20 mouse cellular contexts compared by ENCODE assay signal in genomic region chr14:35139824-35140223, GRCm38 (mm10).
DNase-seq lines count a peak whose midpoint lies in the region; ATAC-seq and TF ChIP-seq lines count a peak whose summit lies in the region.
"Had no signal": no experiment of that assay in that cellular context is flagged by ENCODE, and none has a peak within 500 bp of the region (broad histone marks: within the 10 kb centered on the region; RNA-seq: fewer than 3 reads in every experiment).

No protein-coding gene starts in this region.

- no peak overlapping the region for H3K4me3 ChIP-seq in forebrain, embryonic 13.5 days
- no peak overlapping the region for H3K4me3 ChIP-seq in forebrain, embryonic 12.5 days (replicated peaks)
- no peak overlapping the region for H3K4me3 ChIP-seq in midbrain, postnatal 0 days (ENCODE audit: low read depth, low read length)
- no peak overlapping the region for H3K4me3 ChIP-seq in midbrain, embryonic 11.5 days (ENCODE audit: low read depth, low read length)
- no peak overlapping the region for H3K4me3 ChIP-seq in forebrain, embryonic 14.5 days (ENCODE audit: low read depth, low read length)
- H3K4me3 ChIP-seq in heart, embryonic 12.5 days, result no peak overlapping the region
- H3K4me3 ChIP-seq: embryonic facial prominence, embryonic 10.5 days; midbrain, embryonic 10.5 days; neural tube, embryonic 15.5 days had no signal

- H3K27ac ChIP-seq in forebrain, embryonic 13.5 days, result no peak overlapping the region
- no peak overlapping the region for H3K27ac ChIP-seq in forebrain, embryonic 12.5 days
- no peak overlapping the region for H3K27ac ChIP-seq in midbrain, postnatal 0 days (ENCODE audit: low read depth, low read length)
- H3K27ac ChIP-seq in midbrain, embryonic 11.5 days (ENCODE audit: low read depth, low read length), result no peak overlapping the region
- H3K27ac ChIP-seq in forebrain, embryonic 14.5 days (ENCODE audit: low read depth, low read length), result no peak overlapping the region
- H3K27ac ChIP-seq in heart, embryonic 12.5 days (ENCODE audit: poor library complexity, severe bottlenecking), result no peak overlapping the region
- H3K27ac ChIP-seq: embryonic facial prominence, embryonic 10.5 days; midbrain, embryonic 10.5 days; neural tube, embryonic 15.5 days had no signal

- no peaks in the 10 kb centered on the region for H3K27me3 ChIP-seq in forebrain, embryonic 13.5 days
- H3K27me3 ChIP-seq in forebrain, embryonic 12.5 days, result no peaks in the 10 kb centered on the region
- H3K27me3 ChIP-seq in midbrain, postnatal 0 days (ENCODE audit: insufficient read depth, low read length), result no peaks in the 10 kb centered on the region
- no peaks in the 10 kb centered on the region for H3K27me3 ChIP-seq in midbrain, embryonic 11.5 days (ENCODE audit: control insufficient read depth, insufficient read depth, low read length)
- H3K27me3 ChIP-seq in forebrain, embryonic 14.5 days (replicated peaks; ENCODE audit: control insufficient read depth, insufficient read depth, low read length), result no peaks in the 10 kb centered on the region
- no peaks in the 10 kb centered on the region for H3K27me3 ChIP-seq in heart, embryonic 12.5 days (replicated peaks)
- H3K27me3 ChIP-seq: neural tube, embryonic 15.5 days had no signal

- H3K36me3 ChIP-seq in forebrain, embryonic 13.5 days (ENCODE audit: poor library complexity, severe bottlenecking), result no peaks in the 10 kb centered on the region
- H3K36me3 ChIP-seq in forebrain, embryonic 12.5 days (replicated peaks), result no peaks in the 10 kb centered on the region
- no peaks in the 10 kb centered on the region for H3K36me3 ChIP-seq in midbrain, postnatal 0 days (ENCODE audit: insufficient read depth, low read length)
- no peaks in the 10 kb centered on the region for H3K36me3 ChIP-seq in midbrain, embryonic 11.5 days (ENCODE audit: control insufficient read depth, insufficient read depth, low read length)
- no peaks in the 10 kb centered on the region for H3K36me3 ChIP-seq in forebrain, embryonic 14.5 days (ENCODE audit: control insufficient read depth, insufficient read depth, low read length)
- H3K36me3 ChIP-seq in heart, embryonic 12.5 days, result no peaks in the 10 kb centered on the region
- H3K36me3 ChIP-seq: embryonic facial prominence, embryonic 10.5 days; midbrain, embryonic 10.5 days; neural tube, embryonic 15.5 days had no signal

- H3K9ac ChIP-seq in forebrain, embryonic 13.5 days, result no peak overlapping the region
- H3K9ac ChIP-seq in forebrain, embryonic 12.5 days, result no peak overlapping the region
- no peak overlapping the region for H3K9ac ChIP-seq in midbrain, postnatal 0 days (replicated peaks; ENCODE audit: low read length, poor library complexity, severe bottlenecking)
- H3K9ac ChIP-seq in midbrain, embryonic 11.5 days (ENCODE audit: low read length), result no peak overlapping the region
- no peak overlapping the region for H3K9ac ChIP-seq in forebrain, embryonic 14.5 days (ENCODE audit: low read length)
- no peak overlapping the region for H3K9ac ChIP-seq in heart, embryonic 12.5 days
- H3K9ac ChIP-seq: neural tube, embryonic 15.5 days had no signal

- 71% methylated on average over 7 of the region's 7 CpGs for WGBS in forebrain, embryonic 13.5 days
- 75% methylated on average over 7 of the region's 7 CpGs for WGBS in forebrain, embryonic 12.5 days
- 79% methylated on average over 7 of the region's 7 CpGs for WGBS in midbrain, postnatal 0 days
- WGBS in midbrain, embryonic 11.5 days, result 82% methylated on average over 7 of the region's 7 CpGs
- WGBS in forebrain, embryonic 14.5 days, result 68% methylated on average over 7 of the region's 7 CpGs
- 71% methylated on average over 7 of the region's 7 CpGs for WGBS in heart, embryonic 12.5 days

- H3K4me2 ChIP-seq in forebrain, embryonic 13.5 days, result no peak overlapping the region
- H3K4me2 ChIP-seq in forebrain, embryonic 12.5 days, result no peak overlapping the region
- H3K4me2 ChIP-seq in midbrain, postnatal 0 days (ENCODE audit: low read depth, low read length, poor library complexity, severe bottlenecking), result no peak overlapping the region
- no peak overlapping the region for H3K4me2 ChIP-seq in midbrain, embryonic 11.5 days
- H3K4me2 ChIP-seq in forebrain, embryonic 14.5 days (ENCODE audit: low read length), result no peak overlapping the region
- no peak overlapping the region for H3K4me2 ChIP-seq in heart, embryonic 12.5 days
- H3K4me2 ChIP-seq: heart, embryonic 11.5 days; neural tube, embryonic 15.5 days had no signal

- peak; percentile 58 for DNase-seq in midbrain, postnatal 0 days (ENCODE audit: low spot score)
- DNase-seq in midbrain, embryonic 11.5 days (ENCODE audit: low spot score, missing footprints), result no peak
- peak; percentile 43 for DNase-seq in forebrain, embryonic 14.5 days (ENCODE audit: low spot score)
- DNase-seq in layer of hippocampus, postnatal 25 days (ENCODE audit: extremely low spot score in 1 of 2, low spot score in 1 of 2), result no peak
- DNase-seq: adrenal gland, adult 2 months; gastrocnemius, postnatal 14 days; heart, postnatal 10 days; kidney, adult 2 months; kidney, postnatal 10 days; right cerebral cortex, adult 18-20 months; right cerebral cortex, postnatal 4 days; thymus, postnatal 14 days had no signal

- TF ChIP-seq CTCF in midbrain, postnatal 0 days (IDR thresholded peaks at IDR 0.05), result no peak

- H3K9me3 ChIP-seq in forebrain, embryonic 13.5 days (replicated peaks), result no peaks in the 10 kb centered on the region
- H3K9me3 ChIP-seq in forebrain, embryonic 12.5 days, result no peaks in the 10 kb centered on the region
- H3K9me3 ChIP-seq in midbrain, postnatal 0 days (ENCODE audit: low read length), result no peaks in the 10 kb centered on the region
- no peaks in the 10 kb centered on the region for H3K9me3 ChIP-seq in midbrain, embryonic 11.5 days (ENCODE audit: control insufficient read depth, low read length)
- H3K9me3 ChIP-seq in forebrain, embryonic 14.5 days (replicated peaks; ENCODE audit: control insufficient read depth, low read length), result no peaks in the 10 kb centered on the region
- no peaks in the 10 kb centered on the region for H3K9me3 ChIP-seq in heart, embryonic 12.5 days (replicated peaks)
- H3K9me3 ChIP-seq: embryonic facial prominence, embryonic 10.5 days; midbrain, embryonic 10.5 days; neural tube, embryonic 15.5 days had no signal

- ATAC-seq in forebrain, embryonic 13.5 days, result peak; percentile 66; the same call in 1 of the 2 replicates
- no peak for ATAC-seq in forebrain, embryonic 12.5 days (ENCODE audit: low FRiP score)
- 0 out of 2 replicates have a peak, but pooled peaks have one; percentile 26 for ATAC-seq in midbrain, postnatal 0 days (ENCODE audit: low FRiP score)
- ATAC-seq in midbrain, embryonic 11.5 days (ENCODE audit: low FRiP score), result no peak
- ATAC-seq in forebrain, embryonic 14.5 days, result peak; percentile 76; the same call in 1 of the 2 replicates
- no peak for ATAC-seq in heart, embryonic 12.5 days (ENCODE audit: insufficient number of reproducible peaks, low FRiP score)
- ATAC-seq: inflammation-experienced regulatory T-cells, adult 6 months had no signal

- 0 out of 2 replicates have a peak, but pooled peaks cover 4% of the 10 kb centered on the region for H3K4me1 ChIP-seq in forebrain, embryonic 13.5 days
- H3K4me1 ChIP-seq in forebrain, embryonic 12.5 days, result no peaks in the 10 kb centered on the region
- 0 out of 2 replicates have a peak, but pooled peaks cover 4% of the 10 kb centered on the region for H3K4me1 ChIP-seq in midbrain, postnatal 0 days (ENCODE audit: insufficient read depth, low read length)
- H3K4me1 ChIP-seq in midbrain, embryonic 11.5 days (ENCODE audit: control insufficient read depth, insufficient read depth, low read length), result no peaks in the 10 kb centered on the region
- H3K4me1 ChIP-seq in forebrain, embryonic 14.5 days (ENCODE audit: control insufficient read depth, insufficient read depth, low read length), result no peaks in the 10 kb centered on the region
- H3K4me1 ChIP-seq in heart, embryonic 12.5 days (replicated peaks), result no peaks in the 10 kb centered on the region
- H3K4me1 ChIP-seq: embryonic facial prominence, embryonic 10.5 days had no signal

Comparison
In these comparisons a context has a peak if more than half of its experiments do, and no peak if none do; other contexts are left out.
1. ATAC-seq: peak in forebrain, embryonic 13.5 days (single experiment), midbrain, postnatal 0 days (single experiment) and forebrain, embryonic 14.5 days (single experiment); none in forebrain, embryonic 12.5 days (single experiment), midbrain, embryonic 11.5 days (single experiment) and heart, embryonic 12.5 days (single experiment).
2. DNase-seq: peak in midbrain, postnatal 0 days (single experiment) and forebrain, embryonic 14.5 days (single experiment); none in midbrain, embryonic 11.5 days (single experiment) and layer of hippocampus, postnatal 25 days (0 of 2).